Mouse (Mus musculus) heart, adult 2 months (tissue): ENCODE measurements at regions not wholly inside any gene's neighbourhood (a gene's known extent, or its start where the extent isn't known, plus 50 kb on each side); places are given as distances from the start of the nearest gene placed in this dataset.

Source experiments
- CTCF ChIP-seq: fragments of 200-600 bp; IDR thresholded peaks from 2 replicates; pipeline ENCODE4 v1.8.1; 2022; ENCODE audit warnings: antibody characterized with exemption, mild to moderate bottlenecking, moderate library complexity
- POLR2A ChIP-seq: fragments of 200-500 bp; IDR thresholded peaks from 2 replicates; pipeline ENCODE4 v1.6.1; 2011; ENCODE audit warnings: mild to moderate bottlenecking, low read depth, low read length, control low read depth; ENCODE audit not compliant: insufficient read depth

DNA sequence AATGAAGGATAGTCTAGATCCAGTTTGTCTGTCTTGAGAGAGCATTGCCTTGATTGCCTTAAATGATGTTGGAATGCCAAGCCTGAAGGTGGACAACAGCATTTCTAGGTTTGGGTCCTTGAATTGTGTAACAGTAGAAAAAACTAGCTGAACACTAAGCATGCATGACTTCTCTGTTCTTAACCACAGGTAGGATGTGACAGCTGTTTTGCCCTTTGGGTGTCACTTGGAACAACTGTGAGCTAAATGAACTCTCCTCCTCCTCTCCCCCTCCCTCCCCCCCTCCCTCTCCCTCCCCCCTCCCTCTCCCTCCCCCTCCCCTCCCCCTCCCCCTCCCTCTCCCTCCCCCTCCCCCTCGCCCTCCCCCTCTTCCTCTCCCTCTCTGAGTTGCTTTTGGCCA, 113.6 kb upstream of the 1700056E22Rik start:
- no peak for TF ChIP-seq CTCF
- TF ChIP-seq POLR2A = no peak
